Mouse (Mus musculus) E14TG2a.4 (cell line): ENCODE data around the gene Ucp3.

ENCODE experiments used
- H3K27me3 ChIP-seq: 2 replicates; pipeline ENCODE4 v1.6.1; 2014; ENCODE audit warnings: low read length, control low read depth; ENCODE audit not compliant: insufficient read depth
- H3K36me3 ChIP-seq: 2 replicates; pipeline ENCODE4 v1.6.1; 2014; ENCODE audit warnings: low read length, control low read depth; ENCODE audit not compliant: insufficient read depth
- H3K4me1 ChIP-seq: replicated peaks from 2 replicates; pipeline ENCODE4 v1.6.1; 2014; ENCODE audit warnings: low read depth, low read length, control low read depth
- H3K4me3 ChIP-seq: replicated peaks from 2 replicates; pipeline ENCODE4 v1.5.1; 2014; ENCODE audit warnings: mild to moderate bottlenecking, low read length
- H3K9me3 ChIP-seq: 2 replicates; pipeline ENCODE4 v1.6.1; 2014; ENCODE audit warnings: low read length, control low read depth
- CTCF ChIP-seq: conservative IDR thresholded peaks from 2 replicates; pipeline ENCODE4 v1.5.1; 2014; ENCODE audit warnings: low read length
- NANOG ChIP-seq: IDR thresholded peaks from 2 replicates; pipeline ENCODE4 v1.6.1; 2014; ENCODE audit warnings: borderline replicate concordance, low read length, mixed read lengths
- POU5F1 ChIP-seq: IDR thresholded peaks from 2 replicates; pipeline ENCODE4 v1.6.1; 2014; ENCODE audit warnings: low read length, borderline replicate concordance

The Ucp3 gene

GRCm38 (mm10) chr7:100506494-100506893, 33.7 kb downstream of the Ucp3 start:
- H3K4me1 ChIP-seq = peaks cover 68% of the 10 kb centered on the region
- no peaks in the 10 kb centered on the region for H3K27me3 ChIP-seq
- no peaks in the 10 kb centered on the region for H3K36me3 ChIP-seq
- H3K9me3 ChIP-seq = no peaks in the 10 kb centered on the region
- TF ChIP-seq CTCF (no peak), NANOG (no peak), POU5F1 (no peak)
- H3K4me3 ChIP-seq = no peak overlapping the region

GRCm38 (mm10) chr7:100508670-100509069, 35.9 kb downstream of the Ucp3 start:
- no peak for TF ChIP-seq CTCF
- TF ChIP-seq POU5F1 = no peak
- TF ChIP-seq NANOG = no peak
- Histone ChIP-seq H3K36me3 (no peaks in the 10 kb centered on the region), H3K4me1 (peaks cover 53% of the 10 kb centered on the region), H3K9me3 (no peaks in the 10 kb centered on the region), H3K4me3 (no peak overlapping the region), H3K27me3 (peaks cover 3% of the 10 kb centered on the region; the same call in 1 of the 2 replicates)

GRCm38 (mm10) chr7:100511602-100512001, 38.8 kb downstream of the Ucp3 start:
- Histone ChIP-seq H3K4me1 (peaks cover 32% of the 10 kb centered on the region), H3K9me3 (no peaks in the 10 kb centered on the region), H3K4me3 (peak overlapping the region; percentile 20; the same call in 1 of the 2 replicates), H3K27me3 (peaks cover 3% of the 10 kb centered on the region; the same call in 1 of the 2 replicates), H3K36me3 (no peaks in the 10 kb centered on the region)
- TF ChIP-seq CTCF = no peak
- TF ChIP-seq POU5F1 = no peak
- TF ChIP-seq NANOG = no peak

- H3K36me3 ChIP-seq = no peaks in the 10 kb centered on the region
- peaks cover 23% of the 10 kb centered on the region for H3K4me1 ChIP-seq
- TF ChIP-seq POU5F1 (no peak), NANOG (no peak), CTCF (no peak)
- no peak within 1 kb of the TSS for H3K4me3 ChIP-seq
- H3K9me3 ChIP-seq = no peaks in the 10 kb centered on the region
- peaks cover 3% of the 10 kb centered on the region; the same call in 1 of the 2 replicates for H3K27me3 ChIP-seq
Measured at GRCm38 (mm10) chr7:100514573-100514972, 41.8 kb downstream of the Ucp3 start, which contains the start of gene Dnajb13. Gene Dnajb13 (minus strand): TSS chr7:100514960.

DNA sequence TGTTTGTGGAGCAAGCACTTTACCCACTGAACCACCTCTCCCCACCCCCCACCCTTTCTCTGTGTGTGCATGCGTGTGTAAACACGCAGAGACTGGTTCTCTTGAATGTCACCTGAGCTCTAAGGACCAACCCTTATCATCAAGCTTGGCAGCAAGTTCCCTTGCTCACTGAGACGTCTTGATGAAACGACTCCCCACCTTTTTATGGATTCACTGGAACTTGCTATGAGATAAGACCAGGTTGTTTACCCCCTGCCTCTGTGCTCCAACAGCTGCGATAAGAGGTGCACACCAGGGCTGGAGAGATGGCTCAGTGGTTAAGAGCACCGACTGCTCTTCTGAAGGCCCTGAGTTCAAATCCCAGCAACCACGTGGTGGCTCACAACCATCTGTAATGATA, 47.4 kb downstream of the Ucp3 start:
- TF ChIP-seq CTCF (no peak), POU5F1 (no peak), NANOG (no peak)

DNA sequence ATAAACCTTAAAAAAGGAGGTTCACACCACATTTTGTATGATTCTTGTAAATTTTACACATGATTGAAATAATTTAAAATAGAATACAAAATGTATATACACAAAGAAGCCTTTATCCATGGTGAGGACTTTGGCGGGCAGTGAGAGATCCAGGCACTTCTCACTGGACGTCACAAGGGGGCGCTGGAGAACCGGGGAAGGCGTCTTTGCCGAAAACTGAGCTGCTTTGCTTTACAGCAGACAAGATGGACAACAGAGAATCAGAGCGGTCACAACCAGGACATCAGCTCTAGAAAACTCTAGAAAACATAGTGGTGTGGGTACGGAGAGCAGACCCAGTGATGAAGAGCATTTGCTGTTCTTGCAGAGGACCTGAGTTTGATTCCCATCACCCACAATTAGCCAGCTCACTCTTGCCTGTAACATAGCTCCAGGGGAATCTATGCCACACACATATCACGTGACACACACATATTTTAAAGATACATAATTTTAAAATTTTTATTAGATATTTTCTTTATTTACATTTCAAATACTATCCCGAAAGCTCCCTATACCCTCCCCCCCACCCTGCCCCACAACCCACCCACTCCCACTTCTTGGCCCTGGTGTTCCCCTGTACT, 48.0 kb downstream of the Ucp3 start:
- Histone ChIP-seq H3K9me3 (peaks cover 9% of the 10 kb centered on the region; the same call in 1 of the 2 replicates), H3K4me3 (no peak overlapping the region), H3K4me1 (peaks cover 4% of the 10 kb centered on the region; the same call in 1 of the 2 replicates), H3K36me3 (no peaks in the 10 kb centered on the region), H3K27me3 (no peaks in the 10 kb centered on the region)
- TF ChIP-seq CTCF = peak; percentile 95
- TF ChIP-seq NANOG = no peak

More for the DNA sequence above, 47.4 kb downstream of the Ucp3 start:
- Histone ChIP-seq H3K9me3 (peaks cover 9% of the 10 kb centered on the region; the same call in 1 of the 2 replicates), H3K4me3 (no peak overlapping the region), H3K36me3 (no peaks in the 10 kb centered on the region), H3K4me1 (peaks cover 4% of the 10 kb centered on the region; the same call in 1 of the 2 replicates), H3K27me3 (no peaks in the 10 kb centered on the region)

GRCm38 (mm10) chr7:100522222-100522621, 49.4 kb downstream of the Ucp3 start:
- no peak for TF ChIP-seq NANOG
- TF ChIP-seq POU5F1 = no peak
- peak; percentile 20; the same call in 1 of the 2 replicates for TF ChIP-seq CTCF
- H3K4me3 ChIP-seq = no peak overlapping the region
- H3K36me3 ChIP-seq = no peaks in the 10 kb centered on the region

DNA sequence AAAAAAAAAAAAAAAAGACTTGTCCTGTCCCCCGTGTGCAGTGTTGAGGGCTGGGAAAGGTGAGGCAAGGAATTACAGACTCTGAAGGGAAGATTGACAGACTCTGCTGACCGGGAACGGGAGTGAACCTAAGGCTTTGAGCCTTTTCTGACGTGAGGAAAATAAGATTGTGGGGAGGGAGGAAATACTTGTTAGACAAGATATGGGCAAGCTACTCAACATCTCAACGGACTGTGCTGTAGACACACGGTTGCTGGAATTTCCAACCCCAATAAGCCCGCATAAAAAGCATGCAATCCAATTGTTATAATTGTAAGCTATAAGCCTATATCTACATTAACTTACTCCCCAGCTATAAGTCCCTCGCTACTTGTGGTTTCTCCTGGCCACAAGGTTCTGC, 51.9 kb downstream of the Ucp3 start:
- Histone ChIP-seq H3K4me1 (peaks cover 4% of the 10 kb centered on the region; the same call in 1 of the 2 replicates), H3K4me3 (no peak overlapping the region), H3K27me3 (no peaks in the 10 kb centered on the region), H3K9me3 (peaks cover 9% of the 10 kb centered on the region; the same call in 1 of the 2 replicates), H3K36me3 (no peaks in the 10 kb centered on the region)
- TF ChIP-seq POU5F1 = no peak
- TF ChIP-seq NANOG = no peak
- TF ChIP-seq CTCF = no peak

More at GRCm38 (mm10) chr7:100522222-100522621, 49.4 kb downstream of the Ucp3 start:
- peaks cover 4% of the 10 kb centered on the region; the same call in 1 of the 2 replicates for H3K4me1 ChIP-seq
- no peaks in the 10 kb centered on the region for H3K27me3 ChIP-seq
- H3K9me3 ChIP-seq = peaks cover 9% of the 10 kb centered on the region; the same call in 1 of the 2 replicates

GRCm38 (mm10) chr7:100530766-100531165, 58.0 kb downstream of the Ucp3 start:
- peaks cover 38% of the 10 kb centered on the region for H3K4me1 ChIP-seq
- no peaks in the 10 kb centered on the region for H3K9me3 ChIP-seq
- H3K36me3 ChIP-seq = 0 out of 2 replicates have a peak, but pooled peaks cover 3% of the 10 kb centered on the region
- no peak overlapping the region for H3K4me3 ChIP-seq
- TF ChIP-seq NANOG = no peak
- TF ChIP-seq CTCF = no peak
- TF ChIP-seq POU5F1 = no peak
- H3K27me3 ChIP-seq = no peaks in the 10 kb centered on the region
